Mouse (Mus musculus): ENCODE results near the gene Lrch1.

DNA sequence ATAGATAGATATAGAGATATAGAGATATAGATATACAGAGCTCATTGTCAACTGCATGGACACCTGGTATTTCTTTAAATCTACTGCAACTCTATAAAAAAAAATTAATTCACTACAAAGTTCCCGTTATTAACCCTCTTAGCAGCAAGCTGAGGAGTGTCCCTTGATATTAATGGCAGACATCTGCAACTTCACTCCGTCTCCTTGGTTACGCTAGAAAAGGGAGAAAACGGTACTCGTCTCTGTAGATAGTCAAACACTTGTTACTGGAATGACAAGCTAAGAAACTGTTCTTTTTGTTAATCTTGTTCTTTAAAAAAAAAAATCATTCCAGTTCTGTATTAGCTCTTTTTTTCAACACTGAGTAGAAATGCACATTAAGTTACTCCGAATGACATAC, 54.0 kb downstream of the Lrch1 start:
- no peak for TF ChIP-seq CTCF (IDR thresholded peaks at IDR 0.05; ENCODE audit: low read depth)
- TF ChIP-seq EP300 (IDR thresholded peaks at IDR 0.05; ENCODE audit: low read depth): no peak

Measured in liver, embryonic 14.5 days (tissue).